Mouse (Mus musculus) spleen, adult 10 weeks (tissue): Measurements from ENCODE around the gene Ipo9. TPM values are rescaled to one million over a fixed set of nuclear protein-coding genes. Genes with fewer than 3 reads are reported as not detected.

Experiments used
- polyA plus RNA-seq: library from polyadenylated mRNA; stranded (reverse); fragments of 350-450 nt; fragmentation: Illumina TruSeq; extraction: RNeasy Lipid Tissue Mini Kit (QIAGEN cat#74804); gene quantifications from one replicate; pipeline ENCODE4 v1.2.3, GENCODE M21; 2015; ENCODE audit warnings: low replicate concordance; ENCODE audit not compliant: insufficient read depth

Gene Ipo9
- 56.1 TPM for polyA plus RNA-seq

GRCm38 (mm10) chr1:135429901-135430668 lies at the start of gene Ipo9:
Gene Ipo9, minus strand, starts transcription at chr1:135430499.

GRCm38 (mm10) chr1:135374868-135375581 lies 55.3 kb downstream of the Ipo9 start, which contains the start of gene Shisa4:
Gene Shisa4, minus strand, starts transcription at chr1:135375237.

Other genes starting within 250 kb of the Ipo9 start
- not detected for gene Elf3, start 171.9 kb downstream of the Ipo9 start, polyA plus RNA-seq
- 52.4 TPM for gene Rnpep, start 146.4 kb downstream of the Ipo9 start, polyA plus RNA-seq
- gene Timm17a, start 116.7 kb downstream of the Ipo9 start, polyA plus RNA-seq, result 47.5 TPM
- 2.7 TPM for gene Lmod1, start 105.7 kb downstream of the Ipo9 start, polyA plus RNA-seq
- gene Shisa4, start 55.3 kb downstream of the Ipo9 start, polyA plus RNA-seq, result 3.0 TPM
- gene Nav1, start 176.8 kb upstream of the Ipo9 start, polyA plus RNA-seq, result 31.0 TPM